Mouse (Mus musculus) splenic B cell, adult 2 months (primary cell): ENCODE data around the gene Tmem235.
A peak's percentile ranks its signal among the peaks of the same experiment; 100 is the strongest.

Source experiments
- DNase-seq: peaks from one replicate; pipeline ENCODE4 v3.0.0-alpha.2; 2011; ENCODE audit warnings: low read depth, low spot score
- H3K27me3 ChIP-seq: 2 replicates; pipeline ENCODE4 v1.6.1; 2012; ENCODE audit warnings: mild to moderate bottlenecking, low read length, moderate library complexity, mixed read lengths; ENCODE audit not compliant: control insufficient read depth, poor library complexity, insufficient read depth, severe bottlenecking
- H3K36me3 ChIP-seq: 2 replicates; pipeline ENCODE4 v1.6.1; 2012; ENCODE audit warnings: mild to moderate bottlenecking, low read length, moderate library complexity, mixed read lengths; ENCODE audit not compliant: control insufficient read depth, poor library complexity, insufficient read depth, severe bottlenecking

Tmem235 gene

DNA sequence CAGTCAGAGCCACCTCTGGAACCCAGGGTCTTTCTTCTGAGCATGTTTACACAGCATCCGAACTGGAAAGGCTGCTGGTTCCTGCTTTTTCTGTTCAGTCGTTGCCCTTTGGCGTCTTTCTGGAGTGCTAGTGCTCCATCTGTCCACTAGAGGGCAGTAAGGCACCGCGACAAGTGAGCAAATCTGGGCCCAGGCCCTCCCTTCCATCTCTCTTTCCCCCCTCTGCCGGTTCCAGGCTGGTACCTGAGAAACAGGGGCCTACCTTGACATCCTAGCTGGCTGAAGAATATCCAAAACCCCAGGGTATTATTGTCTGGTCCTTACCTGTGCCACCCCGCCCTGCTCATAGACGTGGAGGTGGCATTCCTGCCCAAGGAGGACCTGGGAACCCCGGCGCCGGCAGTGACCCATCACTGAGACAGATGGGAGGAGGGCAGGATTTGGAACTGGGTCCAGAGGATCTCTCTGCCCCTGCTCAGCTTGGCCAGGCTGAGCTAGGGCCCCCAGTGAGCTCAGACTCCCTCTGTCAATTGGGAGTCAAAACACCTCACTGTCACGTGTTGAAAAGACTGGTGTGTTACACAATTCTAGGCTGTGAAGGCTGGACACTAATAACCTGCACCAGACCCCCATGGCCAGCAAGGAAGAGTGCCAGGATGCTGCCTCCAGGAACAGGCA, 10.3 kb downstream of the Tmem235 start:
- peak; percentile 90 for DNase-seq
- no peaks in the 10 kb centered on the region for H3K27me3 ChIP-seq
- no peaks in the 10 kb centered on the region for H3K36me3 ChIP-seq

DNA sequence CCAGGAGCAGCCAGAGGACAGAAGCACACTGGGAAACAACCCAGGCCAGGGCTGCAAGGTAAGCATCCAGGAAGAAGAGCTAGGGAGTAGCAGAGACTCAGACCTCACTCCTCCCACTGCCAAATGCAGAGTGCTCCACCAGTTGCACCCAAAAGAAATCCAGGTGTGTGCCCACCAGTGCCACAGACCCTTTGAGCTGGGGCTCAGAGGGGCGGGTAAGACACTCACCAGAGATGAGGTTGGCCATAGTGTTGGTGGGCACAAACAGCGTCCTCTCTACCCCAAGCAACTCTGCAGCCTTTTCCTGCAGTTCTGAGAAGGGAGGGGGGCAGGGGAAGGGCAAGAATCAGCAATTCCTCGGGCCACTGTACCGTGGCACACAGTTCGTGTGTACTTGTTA, 10.8 kb downstream of the Tmem235 start:
- no peaks in the 10 kb centered on the region for H3K27me3 ChIP-seq
- DNase-seq = no peak
- H3K36me3 ChIP-seq = no peaks in the 10 kb centered on the region

DNA sequence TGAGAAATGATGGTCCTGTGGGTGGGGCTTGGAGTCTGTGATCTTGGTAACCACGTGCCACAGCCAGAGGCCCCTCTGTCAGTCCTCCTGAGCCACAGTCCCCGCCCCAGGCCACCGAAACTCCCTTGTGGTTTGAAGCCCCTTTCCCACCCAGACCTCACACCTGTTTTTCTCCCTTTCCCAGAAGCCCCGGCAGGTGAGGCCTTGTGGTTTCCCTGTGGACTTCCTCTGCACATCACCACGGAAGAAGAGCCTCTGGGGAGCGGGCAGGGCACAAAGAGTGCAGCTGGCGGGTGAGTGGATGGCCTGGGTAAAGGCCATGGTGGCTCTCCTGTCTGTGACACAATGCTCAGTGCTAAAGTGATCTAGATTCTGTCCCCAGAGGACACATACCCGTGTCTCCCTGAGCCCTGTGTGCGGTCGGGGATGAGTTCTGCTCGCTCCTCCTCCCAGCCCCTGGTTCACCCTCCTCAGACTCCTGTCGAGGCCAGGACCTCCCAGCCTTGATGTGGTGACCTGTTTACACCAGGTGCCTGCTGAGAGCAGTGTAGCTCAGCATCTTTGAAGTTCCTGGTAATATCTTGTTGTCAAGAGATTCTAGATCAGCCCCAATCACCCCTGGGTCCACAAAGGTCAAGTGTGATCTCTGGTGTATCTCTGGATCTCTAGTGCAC, 11.5 kb downstream of the Tmem235 start:
- no peaks in the 10 kb centered on the region for H3K27me3 ChIP-seq
- peak; percentile 72 for DNase-seq
- H3K36me3 ChIP-seq = no peaks in the 10 kb centered on the region

DNA sequence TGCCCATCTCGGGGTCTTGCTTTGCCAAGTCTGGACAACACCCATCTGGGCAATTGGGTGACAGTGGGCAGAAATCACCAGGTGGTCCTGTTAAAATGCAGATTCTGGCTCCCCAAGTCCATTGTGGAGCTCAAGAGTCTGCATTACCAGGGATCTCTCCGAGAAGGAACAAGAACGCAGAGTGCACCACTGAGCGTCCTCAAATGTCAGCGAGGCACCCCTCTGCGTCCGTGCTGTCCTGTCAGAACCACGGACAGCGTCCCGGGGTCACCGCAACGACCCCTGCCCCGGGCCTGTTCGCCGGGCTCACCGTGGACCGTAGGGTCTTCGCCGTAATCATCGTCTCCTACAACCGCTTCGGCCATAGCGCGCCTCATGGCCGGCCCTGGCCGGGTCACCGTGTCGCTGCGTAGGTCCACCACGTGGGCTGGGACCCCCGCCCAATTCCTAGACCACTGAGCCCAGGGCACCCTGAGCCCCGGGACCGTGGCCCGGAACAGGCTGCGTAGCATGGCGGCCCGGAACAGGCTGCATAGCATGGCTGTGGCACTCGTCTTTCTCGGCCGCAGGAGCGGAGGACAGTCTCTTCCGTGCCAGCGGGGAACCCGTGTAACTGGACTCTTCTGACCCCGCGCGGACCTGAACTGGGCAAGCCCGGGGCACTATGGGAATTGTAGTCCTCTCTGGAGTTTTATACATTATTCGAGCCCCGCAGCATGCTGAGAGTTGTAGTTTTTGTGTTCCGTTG, 12.5 kb downstream of the Tmem235 start, which contains the start of gene Tha1:
Gene Tha1 (minus strand): TSS at position 621 of the 748 bp plus-strand sequence.
- Histone ChIP-seq H3K36me3 (no peaks in the 10 kb centered on the region), H3K27me3 (no peaks in the 10 kb centered on the region)
- peak; percentile 39 for DNase-seq

DNA sequence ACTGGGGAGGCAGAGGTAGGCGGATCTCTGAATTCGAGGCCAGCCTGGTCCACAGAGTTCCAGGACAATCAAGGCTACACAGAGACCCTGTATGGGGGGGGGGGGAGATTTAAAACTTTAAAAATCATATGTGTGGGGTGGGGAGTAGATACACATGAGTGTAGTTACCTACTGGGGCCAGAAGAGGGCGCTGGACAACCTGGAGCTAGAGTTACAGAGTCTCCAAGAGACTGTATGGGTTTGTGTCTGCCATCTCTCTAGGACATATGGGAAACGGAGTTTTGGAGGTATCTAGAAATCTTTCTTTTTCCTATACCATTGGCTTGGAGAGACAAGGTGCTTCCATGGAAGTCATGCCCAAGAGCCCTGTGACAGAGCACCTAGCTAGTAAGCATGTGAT, 13.9 kb downstream of the Tmem235 start:
- DNase-seq = peak; percentile 36

DNA sequence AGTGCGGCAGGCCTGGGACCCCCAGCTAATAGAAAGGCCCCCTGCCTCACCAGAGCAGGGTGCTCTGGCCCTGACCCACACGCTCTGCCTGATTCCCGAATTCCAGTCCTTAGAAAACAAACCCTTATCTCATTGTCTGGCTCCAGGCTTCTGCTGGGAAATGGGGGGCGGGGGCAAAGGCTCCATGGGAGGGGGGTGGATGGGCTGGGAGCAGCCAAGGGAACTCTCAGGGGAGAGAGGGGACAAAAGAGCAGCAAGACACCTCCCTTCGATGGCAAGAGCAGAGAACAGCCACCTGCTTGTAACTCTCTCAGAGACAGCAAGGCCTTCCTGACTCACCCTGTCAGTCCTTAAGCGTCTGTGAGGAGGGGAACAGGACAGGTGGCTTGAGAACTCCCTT, 15.1 kb downstream of the Tmem235 start:
- Histone ChIP-seq H3K36me3 (no peaks in the 10 kb centered on the region), H3K27me3 (no peaks in the 10 kb centered on the region)
- DNase-seq = no peak

More for the DNA sequence above, 13.9 kb downstream of the Tmem235 start:
- Histone ChIP-seq H3K27me3 (no peaks in the 10 kb centered on the region), H3K36me3 (no peaks in the 10 kb centered on the region)

DNA sequence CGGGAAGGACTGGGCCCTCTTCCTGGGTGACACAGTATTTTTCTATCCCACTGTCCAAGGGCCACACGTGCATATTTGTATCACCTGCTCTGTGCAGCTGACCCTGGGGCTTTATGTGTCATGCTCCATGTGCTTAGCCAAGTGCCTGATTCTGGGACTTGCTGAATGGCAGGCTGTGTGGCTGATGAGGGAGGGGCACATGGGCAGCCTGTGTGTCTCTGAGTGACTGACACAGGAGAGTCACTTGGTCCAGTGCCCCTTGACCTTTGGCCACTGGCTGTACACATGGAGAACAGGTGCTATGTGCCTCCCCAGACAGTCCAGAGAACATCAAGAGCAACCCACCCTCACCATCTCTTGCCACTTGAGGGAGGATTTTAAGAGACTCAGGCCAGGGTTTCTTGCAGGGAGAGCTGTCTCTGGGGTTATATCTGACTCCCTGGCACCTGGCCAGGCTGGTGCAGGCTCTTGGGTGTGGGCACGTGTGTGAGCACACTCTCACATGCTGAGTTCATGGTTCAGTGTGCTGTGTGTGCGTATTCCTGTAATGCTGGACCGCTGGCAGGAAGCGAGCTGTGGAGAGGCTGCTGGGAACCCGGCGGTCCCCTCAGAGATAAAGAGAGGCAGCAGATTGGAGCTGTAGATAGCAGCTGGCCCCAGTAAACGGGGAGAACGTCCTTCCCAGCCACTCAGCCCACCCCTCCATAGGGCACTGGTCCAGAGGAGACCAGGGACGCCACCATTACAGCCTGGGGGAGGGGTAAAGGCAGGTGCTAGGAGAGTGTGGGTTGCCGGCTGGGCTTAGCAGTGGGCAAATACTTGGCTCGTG, 17.6 kb downstream of the Tmem235 start:
- peak; percentile 79 for DNase-seq
- no peaks in the 10 kb centered on the region for H3K36me3 ChIP-seq
- no peaks in the 10 kb centered on the region for H3K27me3 ChIP-seq

DNA sequence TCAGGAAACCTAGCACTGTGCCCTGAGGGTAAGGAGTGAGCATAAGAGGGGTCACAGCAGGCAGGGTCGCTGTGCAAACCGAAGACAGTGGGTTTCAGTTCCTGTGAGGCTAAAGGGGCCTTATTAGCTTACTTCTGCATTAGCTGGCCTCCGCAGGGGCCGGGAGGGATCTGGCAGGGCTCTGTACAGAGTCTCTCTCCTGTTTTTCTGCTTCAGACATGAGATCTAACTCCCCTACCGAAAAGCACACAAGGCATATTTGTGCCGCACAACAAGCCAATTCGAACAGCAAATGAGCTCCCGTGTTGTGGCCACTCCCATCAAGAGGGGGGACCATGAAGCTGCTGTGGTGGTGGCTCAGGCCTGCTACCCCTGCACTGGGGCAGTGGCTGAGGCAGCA, 18.3 kb downstream of the Tmem235 start:
- DNase-seq = peak; percentile 55
- no peaks in the 10 kb centered on the region for H3K36me3 ChIP-seq

DNA sequence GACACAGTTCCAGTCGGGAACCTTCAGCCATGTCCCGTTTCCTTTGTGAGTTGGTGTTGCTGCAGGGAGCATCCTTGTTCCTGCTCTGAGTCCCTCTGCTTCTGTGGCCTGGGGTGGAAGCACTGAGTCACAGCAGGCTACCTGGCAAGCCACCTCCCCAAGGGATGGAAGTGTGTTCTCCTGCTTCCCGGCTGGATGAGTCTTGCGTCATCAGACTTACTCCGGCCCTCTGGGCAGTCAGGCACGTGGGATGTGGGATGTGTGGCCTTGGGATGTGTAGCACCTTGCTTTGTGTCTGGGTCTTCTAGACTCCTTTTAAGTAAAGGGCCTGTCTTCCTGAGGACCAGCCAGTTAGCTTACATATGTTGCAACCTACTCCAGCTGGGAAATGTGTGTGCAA, 19.1 kb downstream of the Tmem235 start:
- no peak for DNase-seq
- no peaks in the 10 kb centered on the region for H3K36me3 ChIP-seq
- no peaks in the 10 kb centered on the region for H3K27me3 ChIP-seq

More for the DNA sequence above, 18.3 kb downstream of the Tmem235 start:
- no peaks in the 10 kb centered on the region for H3K27me3 ChIP-seq

DNA sequence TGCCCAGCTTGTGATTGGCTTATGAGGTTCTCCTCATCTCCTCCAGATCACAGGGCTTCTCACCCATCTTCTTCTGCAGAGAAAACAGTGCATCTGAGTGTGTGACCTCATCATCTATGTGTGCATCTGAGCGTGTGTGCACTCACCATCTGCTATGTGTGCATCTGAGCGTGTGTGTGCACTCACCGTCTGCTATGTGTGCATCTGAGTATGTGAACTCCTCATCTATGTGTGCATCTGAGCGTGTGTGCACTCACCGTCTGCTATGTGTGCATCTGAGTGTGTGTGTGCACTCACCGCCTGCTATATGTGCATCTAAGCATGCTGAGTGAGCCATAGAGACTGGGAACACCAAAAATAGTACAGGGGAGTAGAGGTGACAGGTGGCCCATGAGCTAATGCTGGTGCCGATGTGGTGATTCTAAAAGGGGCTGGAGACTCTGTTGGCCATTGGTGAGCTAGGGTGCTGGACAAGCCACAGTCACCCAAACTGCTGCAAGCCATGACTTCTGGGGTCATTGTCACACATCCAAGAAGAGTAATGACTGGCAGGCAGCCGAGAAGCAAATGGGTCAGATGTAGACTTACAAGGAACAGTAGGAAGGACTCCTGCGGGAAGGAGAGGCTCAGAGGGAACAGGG, 19.9 kb downstream of the Tmem235 start:
- Histone ChIP-seq H3K27me3 (no peaks in the 10 kb centered on the region), H3K36me3 (no peaks in the 10 kb centered on the region)
- peak; percentile 36 for DNase-seq

DNA sequence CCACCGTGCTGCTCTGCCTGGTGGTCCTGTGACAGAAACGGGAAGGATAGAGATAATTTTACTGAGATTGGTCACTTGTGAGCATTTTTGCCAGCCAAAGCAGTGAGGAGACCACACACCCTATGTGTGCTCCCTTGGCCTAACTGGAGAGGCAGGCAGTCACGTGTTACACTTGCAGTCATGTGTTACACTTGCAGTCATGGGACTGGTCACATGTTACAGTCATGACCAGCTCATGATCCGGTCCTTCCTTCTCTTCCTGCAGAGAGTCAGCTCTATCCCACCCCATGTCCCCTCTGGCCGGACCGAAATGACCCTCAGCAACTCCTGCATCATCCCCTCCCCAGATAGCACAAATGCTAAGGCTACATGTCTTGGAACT, 20.4 kb downstream of the Tmem235 start:
- DNase-seq = peak; percentile 38
- no peaks in the 10 kb centered on the region for H3K27me3 ChIP-seq

DNA sequence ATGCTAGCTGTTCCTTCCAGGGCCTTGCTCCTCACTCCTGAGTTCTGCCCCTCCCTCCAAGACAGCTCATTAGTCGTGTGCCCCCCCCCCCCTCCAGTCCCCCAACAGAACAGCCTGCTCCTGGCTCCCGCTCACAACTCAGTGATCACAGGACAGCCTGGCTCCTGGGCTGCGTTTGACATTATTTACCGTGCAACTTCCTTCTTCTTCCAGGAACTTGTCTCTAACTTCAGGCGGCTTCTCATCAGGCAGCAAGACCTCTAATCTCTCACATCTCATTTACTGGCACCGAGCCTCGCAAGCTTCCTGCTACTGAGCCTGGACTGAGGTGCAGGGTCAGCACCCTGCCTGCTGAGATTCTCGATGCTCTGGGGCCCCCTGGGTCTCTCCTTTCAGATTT, 21.2 kb downstream of the Tmem235 start:
- no peak for DNase-seq
- Histone ChIP-seq H3K36me3 (no peaks in the 10 kb centered on the region), H3K27me3 (no peaks in the 10 kb centered on the region)

More for the DNA sequence above, 20.4 kb downstream of the Tmem235 start:
- no peaks in the 10 kb centered on the region for H3K36me3 ChIP-seq

DNA sequence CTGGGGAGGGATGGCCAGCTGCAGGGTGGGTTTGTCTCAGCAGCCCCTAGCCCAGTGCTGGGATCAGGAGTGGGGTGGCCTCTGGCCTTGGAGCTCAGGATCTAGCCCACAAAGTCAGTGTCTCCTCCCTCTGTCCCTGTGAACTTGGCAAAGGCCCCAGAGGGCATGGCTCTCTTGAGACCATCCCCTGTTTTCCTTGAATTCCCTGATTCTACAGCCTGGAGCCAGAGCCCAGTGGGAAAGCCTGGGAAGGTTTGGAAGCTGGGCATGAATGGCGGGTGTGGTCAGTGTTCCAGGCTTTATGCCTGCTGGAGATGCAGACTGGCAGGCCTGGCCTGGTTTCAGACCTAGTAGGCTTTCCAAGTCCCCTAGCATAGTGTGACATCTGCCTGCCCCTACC, 21.7 kb downstream of the Tmem235 start:
- Histone ChIP-seq H3K36me3 (no peaks in the 10 kb centered on the region), H3K27me3 (no peaks in the 10 kb centered on the region)
- no peak for DNase-seq

DNA sequence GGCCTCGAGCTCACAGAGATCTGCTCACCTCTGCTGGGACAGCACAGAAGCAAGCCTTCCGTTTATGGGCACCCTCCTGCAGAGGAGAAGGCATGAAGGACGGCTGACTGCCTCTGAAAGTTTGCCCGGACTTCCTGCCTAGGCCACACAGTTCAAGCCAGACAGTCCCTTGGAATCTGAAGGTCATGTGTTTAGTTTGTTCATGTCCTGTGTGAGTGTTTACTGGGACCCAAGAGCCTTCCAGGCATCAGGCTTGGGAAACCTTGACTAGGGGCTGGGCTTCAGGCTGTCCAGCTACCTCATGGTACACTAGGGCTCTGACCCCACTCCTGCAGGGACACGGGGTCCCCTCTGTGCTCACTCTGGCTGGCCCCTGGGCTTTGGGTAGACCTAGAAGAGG, 25.4 kb downstream of the Tmem235 start:
- DNase-seq = no peak
- Histone ChIP-seq H3K27me3 (no peaks in the 10 kb centered on the region), H3K36me3 (no peaks in the 10 kb centered on the region)
